Mouse (Mus musculus): ENCODE measurements around the gene Dlat. TPM values are rescaled to one million over a fixed set of nuclear protein-coding genes. Genes with fewer than 3 reads are reported as not detected.
"Not testable (repeated sequence)": the region's sequence is repeated elsewhere in the genome, so short reads cannot be mapped to it uniquely, and the experiment has no call there.

Gene Dlat
- polyA plus RNA-seq, 1 experiment from 2014 or later: 49.5 TPM

- ATAC-seq (ENCODE audit: insufficient number of reproducible peaks, insufficient read depth, low FRiP score, low TSS enrichment, low read depth): peak; percentile 66; the same call in 1 of the 2 replicates
- H3K27ac ChIP-seq: peak overlapping the region; percentile 90
- H3K4me2 ChIP-seq: peak overlapping the region; percentile 75
- H3K4me3 ChIP-seq (replicated peaks): peak overlapping the region; percentile 77
- H3K4me1 ChIP-seq (replicated peaks): peaks cover 15% of the 10 kb centered on the region
- under 1% methylated on average over 28 of the region's 28 CpGs for WGBS
- no peaks in the 10 kb centered on the region for H3K9me3 ChIP-seq
- peak overlapping the region; percentile 86 for H3K9ac ChIP-seq (replicated peaks)
- no peaks in the 10 kb centered on the region for H3K27me3 ChIP-seq
- H3K36me3 ChIP-seq: peaks cover 45% of the 10 kb centered on the region
These were observed 615 bp downstream of the Dlat start for GRCm38 (mm10) chr9:50658941-50659388.

GRCm38 (mm10) chr9:50658391-50658790 lies 1.2 kb downstream of the Dlat start:
- Histone ChIP-seq H3K36me3 (peaks cover 45% of the 10 kb centered on the region), H3K4me2 (peak overlapping the region; percentile 75), H3K9me3 (no peaks in the 10 kb centered on the region), H3K4me3 (replicated peaks) (peak overlapping the region; percentile 77), H3K9ac (replicated peaks) (peak overlapping the region; percentile 86), H3K4me1 (replicated peaks) (peaks cover 15% of the 10 kb centered on the region), H3K27ac (no peak overlapping the region), H3K27me3 (no peaks in the 10 kb centered on the region)
- ATAC-seq (ENCODE audit: insufficient number of reproducible peaks, insufficient read depth, low FRiP score, low TSS enrichment, low read depth): no peak
- 24% methylated on average over 5 of the region's 5 CpGs for WGBS

GRCm38 (mm10) chr9:50650503-50650902 lies 9.1 kb downstream of the Dlat start:
- Histone ChIP-seq H3K27me3 (no peaks in the 10 kb centered on the region), H3K27ac (no peak overlapping the region), H3K4me2 (no peak overlapping the region), H3K4me1 (replicated peaks) (no peaks in the 10 kb centered on the region), H3K9ac (replicated peaks) (no peak overlapping the region), H3K9me3 (no peaks in the 10 kb centered on the region), H3K4me3 (replicated peaks) (no peak overlapping the region), H3K36me3 (peaks cover 96% of the 10 kb centered on the region)
- 97% methylated on average over 10 of the region's 10 CpGs for WGBS
- no peak for ATAC-seq (ENCODE audit: insufficient number of reproducible peaks, insufficient read depth, low FRiP score, low TSS enrichment, low read depth)

DNA sequence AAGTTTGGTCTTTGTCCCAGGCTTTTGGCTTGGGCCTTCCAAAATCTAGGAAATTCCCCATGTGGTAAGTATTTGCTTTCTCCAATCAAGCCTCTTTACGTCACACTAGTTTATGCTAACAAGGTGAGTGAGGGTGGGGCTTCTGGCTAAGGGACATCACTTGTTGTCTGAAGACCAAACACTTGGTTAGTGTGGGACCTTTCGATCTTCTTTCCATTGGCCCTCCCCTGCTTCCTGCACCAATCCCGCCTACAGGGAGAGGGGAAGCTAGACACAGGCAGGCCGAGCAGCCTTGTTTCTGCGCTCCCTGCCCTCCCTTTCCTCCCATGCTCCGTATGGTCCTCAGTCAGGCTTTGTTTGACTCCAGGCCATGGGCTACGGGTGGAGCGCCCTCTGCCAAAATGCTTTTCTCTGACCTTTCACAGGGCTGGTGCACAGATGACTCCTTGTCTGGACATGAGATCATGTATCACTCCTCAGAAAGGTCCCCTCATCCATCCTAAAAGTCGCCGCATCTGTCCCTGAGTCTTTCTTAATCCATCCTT lies 12.7 kb downstream of the Dlat start:
- no peak for ATAC-seq (ENCODE audit: insufficient number of reproducible peaks, insufficient read depth, low FRiP score, low TSS enrichment, low read depth)
- WGBS: 74% methylated on average over 10 of the region's 10 CpGs

DNA sequence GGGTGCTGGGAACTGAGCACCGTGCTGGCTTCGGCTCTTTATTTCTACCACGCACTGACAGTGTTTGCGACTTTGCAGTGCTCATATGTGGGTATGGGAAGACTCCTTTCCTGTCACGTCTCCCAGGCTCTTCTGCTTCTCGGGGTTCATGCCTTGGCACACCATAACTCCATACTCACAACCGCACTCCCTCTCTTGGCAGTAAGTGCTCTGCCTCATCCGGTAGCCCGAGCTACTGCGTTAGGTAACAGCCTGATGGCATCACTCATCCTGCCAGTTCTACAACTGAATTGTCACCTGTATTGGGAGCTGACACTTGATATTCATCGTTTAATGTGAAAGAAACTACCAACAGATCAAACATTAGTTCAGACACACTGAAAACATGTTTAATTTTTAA lies 25.3 kb downstream of the Dlat start:
- H3K9me3 ChIP-seq: no peaks in the 10 kb centered on the region
- H3K4me3 ChIP-seq (replicated peaks): no peak overlapping the region
- H3K9ac ChIP-seq (replicated peaks): no peak overlapping the region
- H3K27ac ChIP-seq: no peak overlapping the region
- H3K4me2 ChIP-seq: no peak overlapping the region
- no peaks in the 10 kb centered on the region for H3K4me1 ChIP-seq (replicated peaks)
- H3K27me3 ChIP-seq: no peaks in the 10 kb centered on the region
- peaks cover 65% of the 10 kb centered on the region for H3K36me3 ChIP-seq
- ATAC-seq (ENCODE audit: insufficient number of reproducible peaks, insufficient read depth, low FRiP score, low TSS enrichment, low read depth): no peak
- 91% methylated on average over 11 of the region's 11 CpGs for WGBS

More for the DNA sequence above, 12.7 kb downstream of the Dlat start:
- no peaks in the 10 kb centered on the region for H3K4me1 ChIP-seq (replicated peaks)
- H3K4me3 ChIP-seq (replicated peaks): no peak overlapping the region
- H3K27ac ChIP-seq: no peak overlapping the region
- H3K9ac ChIP-seq (replicated peaks): no peak overlapping the region
- no peak overlapping the region for H3K4me2 ChIP-seq
- H3K27me3 ChIP-seq: no peaks in the 10 kb centered on the region
- H3K36me3 ChIP-seq: peaks cover 94% of the 10 kb centered on the region
- no peaks in the 10 kb centered on the region for H3K9me3 ChIP-seq

DNA sequence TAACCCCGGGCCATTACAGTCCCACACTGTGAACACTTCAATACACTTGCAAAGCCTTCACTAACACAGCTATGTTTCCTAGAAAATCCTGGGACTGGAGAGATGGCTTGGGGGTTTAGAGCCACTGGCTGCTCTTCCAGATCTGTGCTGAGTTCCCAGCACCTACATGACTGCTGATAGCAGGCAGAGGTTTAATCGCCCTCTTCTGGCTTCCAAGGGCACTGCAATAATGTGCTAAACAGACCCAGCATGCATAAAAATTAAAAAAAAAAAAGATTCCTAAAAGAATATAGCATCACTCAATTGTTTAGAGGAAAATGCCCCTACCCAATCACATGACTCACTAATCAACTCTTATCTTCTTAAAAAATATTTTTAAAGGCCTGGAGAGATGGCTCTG lies 26.5 kb downstream of the Dlat start:
- Histone ChIP-seq H3K4me1 (replicated peaks) (no peaks in the 10 kb centered on the region), H3K27ac (no peak overlapping the region), H3K9ac (replicated peaks) (no peak overlapping the region), H3K36me3 (peaks cover 53% of the 10 kb centered on the region), H3K4me2 (no peak overlapping the region), H3K4me3 (replicated peaks) (no peak overlapping the region), H3K9me3 (no peaks in the 10 kb centered on the region), H3K27me3 (no peaks in the 10 kb centered on the region)
- no peak for ATAC-seq (ENCODE audit: insufficient number of reproducible peaks, insufficient read depth, low FRiP score, low TSS enrichment, low read depth)
- WGBS: 66% methylated on average over 2 of the region's 2 CpGs

GRCm38 (mm10) chr9:50632016-50632688 lies 27.4 kb downstream of the Dlat start:
- Histone ChIP-seq H3K27me3 (no peaks in the 10 kb centered on the region), H3K4me2 (no peak overlapping the region), H3K36me3 (peaks cover 48% of the 10 kb centered on the region), H3K9ac (replicated peaks) (no peak overlapping the region), H3K4me3 (replicated peaks) (no peak overlapping the region), H3K27ac (no peak overlapping the region), H3K9me3 (no peaks in the 10 kb centered on the region), H3K4me1 (replicated peaks) (no peaks in the 10 kb centered on the region)
- WGBS: 88% methylated on average over 6 of the region's 6 CpGs
- ATAC-seq (ENCODE audit: insufficient number of reproducible peaks, insufficient read depth, low FRiP score, low TSS enrichment, low read depth): no peak

- H3K36me3 ChIP-seq: peaks cover 37% of the 10 kb centered on the region
- ATAC-seq (ENCODE audit: insufficient number of reproducible peaks, insufficient read depth, low FRiP score, low TSS enrichment, low read depth): not testable (repeated sequence)
These were observed 28.7 kb downstream of the Dlat start for GRCm38 (mm10) chr9:50630903-50631302.

GRCm38 (mm10) chr9:50617794-50618330 lies 41.7 kb downstream of the Dlat start:
- Histone ChIP-seq H3K9me3 (no peaks in the 10 kb centered on the region), H3K4me3 (replicated peaks) (peak overlapping the region; percentile 100), H3K4me1 (replicated peaks) (peaks cover 12% of the 10 kb centered on the region), H3K27ac (no peak overlapping the region), H3K27me3 (no peaks in the 10 kb centered on the region), H3K9ac (replicated peaks) (no peak overlapping the region), H3K36me3 (peaks cover 24% of the 10 kb centered on the region), H3K4me2 (peak overlapping the region; percentile 80)
- no peak for ATAC-seq (ENCODE audit: insufficient number of reproducible peaks, insufficient read depth, low FRiP score, low TSS enrichment, low read depth)
- 62% methylated on average over 9 of the region's 9 CpGs for WGBS

More at GRCm38 (mm10) chr9:50630903-50631302, 28.7 kb downstream of the Dlat start:
- not testable (repeated sequence) for H3K4me1 ChIP-seq (replicated peaks); H3K9ac ChIP-seq (replicated peaks); H3K9me3 ChIP-seq; H3K27ac ChIP-seq; H3K27me3 ChIP-seq; H3K4me3 ChIP-seq (replicated peaks); H3K4me2 ChIP-seq
- 84% methylated on average over 6 of the region's 8 CpGs for WGBS

GRCm38 (mm10) chr9:50616766-50617603 lies 42.6 kb downstream of the Dlat start, which contains the start of the genes Pih1d2 and Nkapd1:
Gene Pih1d2, plus strand, starts transcription at chr9:50617321.
Gene Nkapd1, minus strand, starts transcription at chr9:50617464.
- Histone ChIP-seq H3K9me3 (no peaks in the 10 kb centered on the region), H3K27me3 (no peaks in the 10 kb centered on the region), H3K9ac (replicated peaks) (peak within 1 kb of the TSS; percentile 95), H3K27ac (peak within 1 kb of the TSS; percentile 95), H3K36me3 (peaks cover 33% of the 10 kb centered on the region), H3K4me1 (replicated peaks) (peaks cover 12% of the 10 kb centered on the region), H3K4me3 (replicated peaks) (peak within 1 kb of the TSS; percentile 100), H3K4me2 (peak within 1 kb of the TSS; percentile 80)
- ATAC-seq (ENCODE audit: insufficient number of reproducible peaks, insufficient read depth, low FRiP score, low TSS enrichment, low read depth): peak; percentile 95
- under 1% methylated on average over 81 of the region's 81 CpGs for WGBS

DNA sequence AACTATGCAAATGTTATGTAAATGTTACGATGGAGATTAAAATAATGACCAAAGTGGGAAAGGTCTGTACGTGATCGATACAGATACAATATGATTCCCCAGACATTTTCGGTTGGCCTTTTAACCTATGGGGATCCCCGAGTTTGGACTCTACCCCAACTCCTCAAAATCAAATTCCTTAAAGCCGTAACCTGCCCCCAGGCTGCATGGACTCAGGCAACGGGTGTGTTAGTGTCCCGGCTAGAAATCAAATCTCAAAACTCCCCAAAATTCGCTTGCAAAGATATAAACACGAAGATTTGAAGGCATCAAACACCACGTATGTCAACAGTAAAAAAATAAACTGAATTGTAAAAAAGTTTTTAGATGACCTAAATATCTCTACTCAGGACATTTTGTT lies 43.4 kb downstream of the Dlat start:
- peaks cover 41% of the 10 kb centered on the region for H3K36me3 ChIP-seq
- peak overlapping the region; percentile 100 for H3K4me3 ChIP-seq (replicated peaks)
- no peak overlapping the region; the same call in 1 of the 2 replicates for H3K27ac ChIP-seq
- H3K27me3 ChIP-seq: no peaks in the 10 kb centered on the region
- peak overlapping the region; percentile 80 for H3K4me2 ChIP-seq
- WGBS: 32% methylated on average over 11 of the region's 11 CpGs
- H3K4me1 ChIP-seq (replicated peaks): peaks cover 12% of the 10 kb centered on the region
- H3K9ac ChIP-seq (replicated peaks): peak overlapping the region; percentile 95
- no peak for ATAC-seq (ENCODE audit: insufficient number of reproducible peaks, insufficient read depth, low FRiP score, low TSS enrichment, low read depth)
- no peaks in the 10 kb centered on the region for H3K9me3 ChIP-seq
